Mouse (Mus musculus) heart, embryonic 15.5 days (tissue): ENCODE results near the gene Wdr3. TPM values are rescaled to one million over a fixed set of nuclear protein-coding genes. Genes with fewer than 3 reads are reported as not detected.

Experiments
- ATAC-seq: fragments of 200-750 bp; cut with Nextera tagmentation; replicated peaks from 2 replicates; pipeline ENCODE4 v1.8.0; 2017; ENCODE audit warnings: low read depth, moderate TSS enrichment; ENCODE audit not compliant: insufficient number of reproducible peaks, insufficient read depth, low FRiP score
- H3K27ac ChIP-seq: fragments of 300-500 bp; sonication (generic); 2 replicates; pipeline ENCODE4 v1.5.1; 2015; ENCODE audit warnings: mild to moderate bottlenecking, inconsistent platforms
- H3K27me3 ChIP-seq: fragments of 300-500 bp; sonication (generic); 2 replicates; pipeline ENCODE4 v1.6.1; 2015; ENCODE audit warnings: inconsistent platforms
- H3K36me3 ChIP-seq: fragments of 300-500 bp; sonication (generic); 2 replicates; pipeline ENCODE4 v1.6.1; 2015; ENCODE audit warnings: mild to moderate bottlenecking, inconsistent platforms
- H3K4me1 ChIP-seq: fragments of 300-500 bp; sonication (generic); replicated peaks from 2 replicates; pipeline ENCODE4 v1.6.1; 2015; ENCODE audit warnings: inconsistent platforms
- H3K4me2 ChIP-seq: fragments of 300-500 bp; sonication (generic); 2 replicates; pipeline ENCODE4 v1.6.1; 2015; ENCODE audit warnings: inconsistent platforms, mild to moderate bottlenecking, moderate library complexity
- H3K4me3 ChIP-seq: fragments of 300-500 bp; sonication (generic); 2 replicates; pipeline ENCODE4 v1.5.1; 2015; ENCODE audit warnings: mild to moderate bottlenecking, inconsistent platforms
- H3K9ac ChIP-seq: fragments of 300-500 bp; sonication (generic); 2 replicates; pipeline ENCODE4 v1.6.1; 2015; ENCODE audit warnings: mild to moderate bottlenecking, inconsistent platforms
- H3K9me3 ChIP-seq: fragments of 300-500 bp; sonication (generic); replicated peaks from 2 replicates; pipeline ENCODE4 v1.6.1; 2016; ENCODE audit warnings: inconsistent platforms
- WGBS: fragments of 180-500 bp; shearing (Covaris S2); methylation state at CpG from one replicate; pipeline ENCODE4 v1.1.7; 2015; ENCODE audit warnings: mixed read lengths; 5-methylcytosine and 5-hydroxymethylcytosine counted together
- polyA plus RNA-seq: library from polyadenylated mRNA; unstranded; fragments of >200 nt; fragmentation: Nextera tagmentation; extraction: Ambion mirVana; gene quantifications from 2 replicates; pipeline ENCODE4 v1.2.1, GENCODE M21; 2015

Wdr3 gene
- polyA plus RNA-seq, 1 experiment from 2014 or later: 23.5 TPM

DNA sequence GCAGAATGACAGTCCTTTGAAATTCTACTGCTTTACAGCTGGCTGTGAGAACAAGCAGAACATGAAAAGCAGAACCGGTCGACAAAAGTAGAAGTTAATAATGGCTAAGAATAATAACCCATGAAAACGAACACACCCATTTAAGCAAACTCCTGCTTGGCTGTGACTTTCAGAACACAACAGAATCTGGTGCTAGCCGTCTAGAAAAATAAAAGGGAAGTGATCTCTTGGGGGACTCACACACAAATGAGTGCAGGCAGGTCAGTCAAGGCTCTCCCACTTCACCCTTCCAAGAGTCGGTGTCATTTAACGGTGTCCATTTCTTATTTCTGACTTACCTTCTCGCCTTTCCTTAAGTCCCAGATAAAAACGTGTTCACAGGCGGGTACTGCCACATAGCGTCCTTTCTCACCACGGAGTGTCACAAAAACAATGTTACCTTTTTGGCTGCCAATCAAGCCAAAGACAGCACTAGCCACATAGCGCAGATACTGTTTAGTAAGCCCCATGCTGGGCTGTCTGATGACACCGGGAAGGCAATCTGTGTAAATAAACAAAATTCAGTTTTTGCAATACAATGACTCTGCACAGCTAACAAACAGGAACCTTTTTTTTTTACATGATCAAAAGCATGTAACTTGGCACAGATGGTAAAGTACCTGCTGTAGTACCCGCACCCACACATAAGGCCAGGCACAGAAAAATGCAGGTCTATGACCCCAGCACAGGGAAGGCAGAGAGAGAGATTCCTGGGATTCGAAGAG is 1.3 kb downstream of the Wdr3 start:
- WGBS: 85% methylated on average over 15 of the region's 15 CpGs

DNA sequence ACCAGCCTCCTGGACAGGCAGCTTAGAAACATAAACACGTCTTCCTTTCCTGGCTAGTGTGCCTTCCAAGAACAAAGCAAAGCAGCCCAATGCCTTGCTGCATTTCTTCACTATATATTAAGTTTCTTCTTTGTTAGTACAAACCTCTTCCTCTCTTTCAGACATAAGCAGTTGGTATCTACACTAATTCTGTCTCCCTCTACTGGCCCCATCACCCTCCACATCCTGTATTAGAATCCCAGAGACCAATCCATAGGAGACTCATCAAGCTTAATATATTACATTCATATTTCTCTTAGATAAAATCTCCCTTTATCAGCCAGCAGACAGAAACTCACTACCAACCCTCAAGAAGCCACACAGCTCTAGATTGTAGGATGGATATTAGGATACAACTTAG is 39.8 kb downstream of the Wdr3 start:
- no peaks in the 10 kb centered on the region for H3K27me3 ChIP-seq
- H3K4me2 ChIP-seq: no peak overlapping the region
- H3K9ac ChIP-seq: no peak overlapping the region
- H3K4me3 ChIP-seq: no peak overlapping the region
- H3K4me1 ChIP-seq: no peaks in the 10 kb centered on the region
- ATAC-seq: no peak
- H3K36me3 ChIP-seq: no peaks in the 10 kb centered on the region
- WGBS: 67% methylated on average over 1 of the region's 1 CpGs
- H3K27ac ChIP-seq: no peak overlapping the region
- no peaks in the 10 kb centered on the region for H3K9me3 ChIP-seq

More for the DNA sequence above, 1.3 kb downstream of the Wdr3 start:
- no peak overlapping the region for H3K27ac ChIP-seq
- H3K4me3 ChIP-seq: peak overlapping the region; percentile 80
- H3K4me1 ChIP-seq: peaks cover 14% of the 10 kb centered on the region
- H3K9me3 ChIP-seq: no peaks in the 10 kb centered on the region
- H3K9ac ChIP-seq: peak overlapping the region; percentile 73; the same call in 1 of the 2 replicates
- H3K36me3 ChIP-seq: peaks cover 33% of the 10 kb centered on the region
- ATAC-seq: no peak
- H3K27me3 ChIP-seq: no peaks in the 10 kb centered on the region
- peak overlapping the region; percentile 74 for H3K4me2 ChIP-seq

DNA sequence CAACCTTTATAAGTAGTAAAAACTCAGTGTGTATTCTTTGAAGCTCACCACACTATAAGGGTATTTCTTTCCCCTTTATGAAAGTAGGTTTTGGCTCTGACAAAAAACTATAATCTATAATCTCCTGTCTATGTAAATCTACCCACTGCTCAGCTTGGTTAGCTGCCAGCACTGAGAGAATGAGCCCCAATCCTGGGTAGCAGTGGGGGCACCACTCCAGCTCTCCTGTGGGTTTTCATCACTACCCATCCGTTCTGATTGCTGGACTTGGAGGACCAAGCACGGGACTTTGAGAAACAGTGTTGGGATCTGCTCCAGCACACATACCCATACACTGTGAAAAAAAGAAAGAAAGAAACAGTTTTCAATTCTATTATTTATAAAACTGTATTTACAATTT is 40.2 kb downstream of the Wdr3 start:
- no peak overlapping the region for H3K4me3 ChIP-seq
- WGBS: 60% methylated on average over 2 of the region's 2 CpGs
- no peaks in the 10 kb centered on the region for H3K27me3 ChIP-seq
- no peak overlapping the region for H3K27ac ChIP-seq
- H3K4me1 ChIP-seq: no peaks in the 10 kb centered on the region
- H3K9me3 ChIP-seq: no peaks in the 10 kb centered on the region
- no peak for ATAC-seq
- no peak overlapping the region for H3K4me2 ChIP-seq
- H3K36me3 ChIP-seq: no peaks in the 10 kb centered on the region
- H3K9ac ChIP-seq: no peak overlapping the region

DNA sequence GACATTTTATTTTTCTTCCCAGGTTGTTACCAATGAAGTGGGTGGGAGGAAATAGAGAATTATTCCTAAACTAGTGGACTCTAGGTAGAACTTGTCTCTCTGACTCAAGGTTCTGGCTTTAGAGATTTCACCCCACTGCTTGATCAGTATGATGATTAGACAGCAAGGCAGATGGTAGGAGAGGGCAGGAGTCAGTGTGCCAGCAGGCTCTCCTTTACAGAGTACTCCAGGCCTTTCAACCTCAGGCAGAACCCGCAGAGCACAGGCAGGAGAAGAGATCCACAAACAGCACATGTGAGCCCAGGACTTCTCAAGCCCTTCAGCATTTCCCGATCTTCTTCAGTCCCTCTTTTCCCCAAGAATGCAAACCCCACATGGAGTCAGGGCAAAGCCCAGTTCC is 43.5 kb downstream of the Wdr3 start:
- H3K4me1 ChIP-seq: no peaks in the 10 kb centered on the region
- ATAC-seq: no peak
- H3K27me3 ChIP-seq: no peaks in the 10 kb centered on the region
- H3K4me3 ChIP-seq: no peak overlapping the region
- no peak overlapping the region for H3K4me2 ChIP-seq
- no peaks in the 10 kb centered on the region for H3K36me3 ChIP-seq
- 71% methylated on average over 2 of the region's 2 CpGs for WGBS
- no peaks in the 10 kb centered on the region for H3K9me3 ChIP-seq
- H3K9ac ChIP-seq: no peak overlapping the region
- no peak overlapping the region for H3K27ac ChIP-seq

DNA sequence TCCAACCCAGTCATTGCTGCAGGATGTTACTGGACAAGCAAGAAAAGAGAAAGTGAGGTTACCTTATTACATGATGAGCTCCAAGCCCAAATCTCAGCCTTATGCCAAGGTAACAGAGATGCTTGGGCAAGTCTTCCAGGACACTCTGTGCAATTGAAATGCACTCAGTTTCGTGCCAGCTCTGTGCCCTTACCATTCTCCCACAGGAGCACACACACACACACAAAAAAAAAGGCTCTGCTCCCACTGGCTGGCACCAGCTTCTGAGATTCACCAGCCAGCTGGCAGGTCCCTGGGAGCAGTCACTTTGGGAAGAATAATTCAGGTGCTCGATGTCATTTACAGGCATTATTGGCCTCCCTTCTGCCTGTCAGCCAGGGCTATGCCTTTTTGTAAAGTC is 55.5 kb downstream of the Wdr3 start:
- no peak overlapping the region for H3K27ac ChIP-seq
- H3K36me3 ChIP-seq: no peaks in the 10 kb centered on the region
- H3K9me3 ChIP-seq: no peaks in the 10 kb centered on the region
- no peak for ATAC-seq
- H3K4me3 ChIP-seq: no peak overlapping the region
- H3K27me3 ChIP-seq: no peaks in the 10 kb centered on the region
- no peaks in the 10 kb centered on the region for H3K4me1 ChIP-seq
- no peak overlapping the region for H3K9ac ChIP-seq
- WGBS: 80% methylated on average over 2 of the region's 2 CpGs
- no peak overlapping the region for H3K4me2 ChIP-seq

DNA sequence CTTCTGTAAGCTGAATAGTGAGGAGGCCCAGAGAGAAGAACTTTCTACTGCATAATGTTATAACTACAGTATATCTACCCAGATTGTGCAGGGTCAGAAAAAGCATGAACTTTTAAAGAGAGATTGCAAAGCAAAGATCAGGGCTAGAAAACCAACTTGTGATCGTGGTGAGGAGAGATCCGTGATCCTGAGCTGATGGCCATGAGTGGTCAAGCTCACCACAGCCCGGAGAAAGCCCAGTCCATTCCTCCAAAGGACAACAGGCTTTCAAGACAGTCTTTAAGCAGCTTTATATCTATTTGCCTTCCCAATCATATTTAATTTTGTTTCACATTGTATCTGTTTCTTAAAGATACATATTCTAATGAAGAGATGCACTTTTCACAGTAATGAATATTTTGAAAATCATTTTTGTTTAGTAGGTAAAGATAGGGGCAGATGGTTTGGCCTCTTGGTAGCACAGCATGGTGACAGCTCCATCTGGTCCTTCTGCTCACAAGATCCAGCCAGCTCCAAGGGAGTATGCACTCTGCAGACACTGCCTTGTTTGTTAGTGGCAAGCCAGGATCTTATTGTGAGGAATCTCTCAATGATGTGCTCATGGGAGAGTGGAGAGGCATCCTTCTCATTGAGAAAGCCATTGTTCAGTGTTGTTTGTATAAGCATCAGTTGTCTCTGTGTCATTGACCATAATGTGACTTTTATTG is 59.7 kb downstream of the Wdr3 start:
- Histone ChIP-seq H3K36me3 (no peaks in the 10 kb centered on the region), H3K9ac (no peak overlapping the region), H3K27ac (no peak overlapping the region), H3K27me3 (no peaks in the 10 kb centered on the region), H3K4me1 (no peaks in the 10 kb centered on the region), H3K4me2 (no peak overlapping the region), H3K4me3 (no peak overlapping the region), H3K9me3 (no peaks in the 10 kb centered on the region)
- WGBS: 75% methylated on average over 3 of the region's 3 CpGs
- no peak for ATAC-seq

Other genes with a start within 250 kb of the Wdr3 start
- gene Gdap2, start within 50 bp of the Wdr3 start, polyA plus RNA-seq: 16.9 and 19.2 TPM in 2 replicates